Mouse (Mus musculus) adrenal gland, adult (tissue): ENCODE data around the gene Epb41l5.

ENCODE experiments used
- DNase-seq, 2 experiments: peaks; one replicate each; pipeline ENCODE4 v3.0.0; 2022 to 2023; ENCODE audit warnings: low spot score in 1 of 2; ENCODE audit not compliant: inconsistent age in 2 of 2

Gene Epb41l5

DNA sequence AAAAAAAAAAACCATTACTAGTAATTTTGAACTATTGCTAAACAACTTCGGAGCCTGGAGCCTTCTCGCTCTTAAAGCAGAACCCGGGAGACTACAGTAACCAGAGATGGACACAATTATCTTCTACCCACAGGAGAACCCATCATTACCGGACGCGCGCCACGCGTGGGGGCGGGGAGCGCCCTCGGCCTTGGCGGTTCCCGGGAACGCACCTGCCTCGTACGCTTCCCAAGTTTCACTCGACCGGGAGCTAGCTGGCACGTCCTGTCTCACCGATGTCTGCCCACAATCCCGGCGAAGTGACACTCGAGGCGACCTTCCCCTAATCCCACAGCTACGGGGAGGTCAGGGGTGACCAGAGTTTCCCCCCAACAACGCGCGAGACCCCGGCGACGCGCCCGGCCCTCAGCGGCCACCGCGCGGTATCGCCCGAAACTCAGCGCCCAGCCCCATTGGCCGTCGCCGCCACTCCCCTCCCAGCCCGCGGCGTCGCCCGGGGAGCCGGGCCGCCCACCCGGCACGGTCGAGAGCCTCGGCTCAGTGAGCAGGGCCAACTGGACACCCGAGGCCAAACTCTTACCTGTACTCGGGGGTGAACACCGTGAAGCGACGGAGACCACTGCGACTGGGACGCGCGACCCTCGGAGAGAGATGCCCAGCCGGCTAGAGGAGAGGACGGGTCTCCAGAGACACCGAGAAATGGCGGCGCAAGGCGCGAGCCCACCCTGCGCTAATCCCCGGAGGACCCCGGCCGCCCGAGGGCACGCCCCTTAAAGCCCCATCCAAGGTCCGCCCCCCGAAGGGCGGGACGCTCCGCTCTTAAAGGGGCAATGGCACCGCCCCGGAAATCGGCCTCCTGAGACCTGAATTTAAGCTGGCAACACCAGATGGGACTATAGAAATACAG is at the start of gene Epb41l5:
Epb41l5 (minus strand) TSS at position 796 of the 907 bp plus-strand sequence.
- peak; percentile 88 to 94 for DNase-seq

DNA sequence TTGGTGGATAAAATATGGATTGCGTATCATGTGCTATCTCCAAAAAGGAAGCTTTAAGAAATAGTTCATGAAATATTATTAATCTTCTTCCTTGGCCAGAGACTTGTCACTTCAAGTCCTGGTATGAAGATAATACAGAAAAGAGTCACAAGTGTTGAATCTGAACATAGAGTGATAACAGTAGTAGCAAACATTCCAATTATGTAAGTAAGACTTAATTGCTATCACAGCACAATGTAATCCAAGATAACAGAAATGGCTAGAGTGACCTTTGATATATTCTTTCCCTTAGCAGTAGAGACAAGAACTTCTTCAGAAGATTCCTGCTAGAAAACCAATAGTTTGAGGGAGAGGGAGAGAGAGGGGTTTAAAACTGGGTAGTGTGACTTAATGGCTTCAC is 48.1 kb upstream of the Epb41l5 start:
- DNase-seq = no peak

DNA sequence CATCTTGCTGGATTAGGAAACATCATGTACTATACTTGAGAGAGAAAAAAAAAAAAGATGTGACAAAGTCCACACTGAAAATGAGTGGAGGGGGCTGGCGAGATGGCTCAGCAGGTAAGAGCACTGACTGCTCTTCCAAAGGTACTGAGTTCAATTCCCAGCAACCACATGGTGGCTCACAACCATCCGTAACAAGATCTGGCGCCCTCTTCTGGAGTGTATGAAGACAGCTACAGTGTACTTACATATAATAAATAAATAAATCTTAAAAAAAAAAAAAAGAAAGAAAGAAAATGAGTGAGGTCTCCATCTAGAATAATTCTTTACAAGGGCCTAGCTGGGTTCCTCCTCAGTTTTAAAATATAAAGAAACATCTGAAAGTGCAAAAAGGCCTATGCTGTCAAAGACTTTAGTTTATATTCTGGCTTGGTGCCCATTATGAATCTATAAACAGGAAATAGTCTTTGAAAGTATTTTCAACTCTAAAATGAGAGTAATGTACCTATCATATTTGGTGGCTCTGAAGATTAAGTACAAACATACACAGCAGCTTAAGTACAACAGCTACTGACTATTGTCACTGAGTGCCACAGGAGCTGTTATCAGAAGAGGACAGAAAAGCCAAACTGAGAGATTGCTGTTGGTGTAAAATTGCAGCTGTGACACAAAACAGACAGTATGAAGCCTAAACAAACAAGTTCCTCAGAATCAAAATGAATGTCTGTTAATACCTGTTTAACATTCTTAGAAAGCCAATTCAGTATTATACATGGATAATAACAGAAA is 37.2 kb upstream of the Epb41l5 start:
- DNase-seq = no peak

DNA sequence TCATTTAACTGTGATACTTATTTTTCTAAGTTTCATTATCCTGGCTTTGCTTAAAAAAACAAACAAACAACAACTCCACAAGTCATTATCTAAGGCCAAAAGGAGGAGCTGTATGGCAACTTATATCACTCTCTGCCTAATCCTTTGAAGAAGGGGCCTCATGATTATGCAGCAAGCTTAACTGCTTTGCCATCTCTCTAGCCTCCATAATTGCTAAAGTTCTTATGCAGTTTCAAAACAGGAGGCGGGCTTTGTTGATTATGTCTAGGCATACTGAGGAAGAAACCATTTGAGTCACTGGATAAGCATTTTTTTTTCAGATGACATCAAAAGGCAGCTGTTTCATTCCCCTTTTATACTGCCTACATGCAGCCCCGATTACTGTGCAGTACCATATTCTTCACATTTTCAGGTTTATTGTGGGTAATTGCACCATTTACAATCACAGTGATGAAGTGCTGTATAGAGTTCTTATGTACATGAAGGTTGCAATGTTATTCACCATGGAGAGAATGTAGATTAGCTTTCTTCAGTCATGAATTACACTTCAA is 32.9 kb upstream of the Epb41l5 start:
- DNase-seq = no peak

DNA sequence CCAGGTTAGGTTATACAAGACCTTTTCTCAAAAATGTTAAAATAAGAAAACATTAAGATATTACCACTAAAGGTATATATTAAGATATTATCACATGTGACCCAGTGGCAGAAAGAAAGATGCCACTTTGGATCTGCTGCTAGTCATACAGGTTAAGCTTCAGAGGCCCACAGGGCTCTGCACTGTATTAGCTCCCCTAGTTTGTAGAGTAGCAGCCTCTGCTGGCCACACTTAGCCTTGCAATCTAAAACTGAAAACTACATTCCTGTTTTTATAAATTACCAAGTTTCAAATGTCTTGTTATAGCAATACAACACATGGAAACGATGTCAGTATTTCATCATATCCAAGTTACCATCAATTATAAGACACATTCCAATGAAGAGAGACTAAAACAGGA is 26.2 kb upstream of the Epb41l5 start:
- peak; percentile 14 to 74 for DNase-seq

DNA sequence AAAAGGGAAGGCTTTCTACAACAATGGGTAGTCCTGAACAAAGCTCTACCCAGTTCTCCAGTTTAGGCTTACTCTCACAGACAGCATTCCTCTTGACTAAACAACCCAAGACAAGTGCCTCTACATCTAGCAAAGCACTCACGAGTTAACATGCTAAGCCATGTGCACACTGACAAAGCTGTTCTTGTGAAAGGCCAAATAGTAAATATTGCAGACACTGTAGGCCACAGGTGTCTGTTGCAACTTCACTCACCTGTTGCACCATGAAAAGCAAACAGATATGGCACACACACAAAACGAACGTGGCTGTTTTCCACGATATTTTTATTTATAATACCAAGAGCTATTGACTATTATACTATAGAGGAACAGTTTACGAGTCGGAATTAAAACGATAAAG is 18.1 kb upstream of the Epb41l5 start:
- no peak for DNase-seq

DNA sequence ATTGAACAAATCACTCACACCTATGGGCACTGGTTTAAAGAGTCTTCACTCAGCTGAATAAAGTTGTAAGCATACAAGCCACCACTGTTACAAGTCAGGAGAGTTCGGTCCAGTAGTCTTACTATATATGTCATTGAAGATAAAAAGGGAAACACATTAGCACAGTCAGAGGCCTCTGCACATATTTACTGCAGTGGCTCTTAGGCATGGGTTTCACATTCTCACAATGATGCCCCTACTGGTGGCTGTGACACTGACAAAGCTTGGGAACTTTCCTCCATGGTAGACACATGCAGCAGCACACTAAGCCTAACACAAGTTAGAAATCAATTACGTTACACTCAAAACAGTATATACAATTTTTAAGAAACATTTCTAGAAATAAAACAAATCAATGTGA is 5.5 kb upstream of the Epb41l5 start:
- no peak for DNase-seq

DNA sequence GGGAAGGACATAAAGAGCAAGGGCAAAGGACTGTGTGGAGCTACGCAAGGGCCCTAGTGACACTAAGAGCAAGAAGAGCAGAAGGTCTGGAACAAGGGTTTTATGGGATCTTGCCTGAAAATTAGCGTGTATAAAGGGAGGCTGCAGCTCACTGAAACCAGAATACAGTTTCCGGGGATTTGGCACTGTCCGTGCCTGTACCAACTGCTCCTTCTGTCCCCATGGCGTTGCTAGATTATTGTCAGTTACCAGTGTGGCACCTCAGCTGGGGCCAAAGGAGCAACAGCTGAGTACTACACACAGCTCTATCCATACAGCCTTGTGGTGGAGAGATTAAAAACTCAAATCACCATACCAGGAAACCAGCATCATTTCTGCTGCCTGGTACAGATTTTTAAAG is 1.6 kb upstream of the Epb41l5 start:
- DNase-seq = no peak

DNA sequence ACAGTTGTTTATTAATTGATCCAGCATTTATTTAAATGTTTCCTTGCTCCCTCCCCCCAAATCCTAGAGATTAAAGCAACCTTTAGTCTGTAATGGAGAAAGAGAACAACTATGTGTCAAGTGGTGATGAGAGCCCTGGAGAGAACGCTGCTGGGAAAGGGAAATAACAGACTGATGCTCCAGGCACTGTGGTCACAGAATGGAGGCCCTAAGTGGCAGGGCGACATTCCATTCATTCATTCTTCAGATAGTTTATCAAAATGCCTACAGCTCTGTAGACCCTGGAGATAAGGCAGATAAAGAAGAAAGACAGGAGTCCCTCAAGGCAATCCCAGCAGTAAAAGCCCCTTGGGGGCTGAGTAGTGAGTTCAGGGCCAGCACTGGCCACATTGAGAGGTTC is 827 bp upstream of the Epb41l5 start:
- DNase-seq = no peak

DNA sequence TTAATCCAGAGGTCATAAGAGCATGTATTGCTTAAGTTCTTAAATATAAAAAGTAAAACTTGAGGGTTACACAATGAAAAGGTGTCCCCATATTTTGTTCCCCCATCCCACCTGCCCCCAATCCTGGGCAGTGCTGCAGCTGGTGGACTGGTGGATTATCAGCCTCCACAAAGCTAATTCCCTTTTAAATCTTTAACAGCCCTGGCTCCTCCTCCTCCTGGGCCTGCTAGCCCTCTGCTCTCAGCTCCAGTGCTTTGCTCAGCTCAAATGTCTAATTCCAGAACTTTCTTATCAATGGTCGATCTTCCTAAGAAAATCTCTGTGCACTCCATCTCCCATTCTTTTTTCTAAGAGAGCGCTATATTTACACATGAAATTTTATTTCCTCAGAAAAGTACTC is 2.4 kb downstream of the Epb41l5 start:
- DNase-seq = no peak

DNA sequence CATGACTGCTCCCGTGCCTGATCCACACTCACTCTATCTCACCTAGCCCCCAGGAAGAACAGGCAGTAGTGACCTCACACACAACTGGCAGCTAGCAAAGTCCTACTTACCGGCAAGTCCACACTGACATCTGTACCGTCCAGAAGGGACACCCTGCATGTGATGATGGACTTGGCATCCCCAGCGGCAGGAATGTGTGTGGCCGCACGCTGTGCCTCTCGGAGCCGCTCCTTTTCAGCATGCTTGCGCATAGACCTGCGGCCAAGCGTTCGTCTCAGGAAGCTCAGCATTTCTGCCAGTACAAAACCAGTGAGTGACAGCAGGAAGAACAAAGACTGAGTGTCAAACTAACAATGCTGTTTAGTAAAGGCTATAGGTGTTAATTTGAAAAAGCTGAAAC is 6.4 kb downstream of the Epb41l5 start:
- no peak for DNase-seq

DNA sequence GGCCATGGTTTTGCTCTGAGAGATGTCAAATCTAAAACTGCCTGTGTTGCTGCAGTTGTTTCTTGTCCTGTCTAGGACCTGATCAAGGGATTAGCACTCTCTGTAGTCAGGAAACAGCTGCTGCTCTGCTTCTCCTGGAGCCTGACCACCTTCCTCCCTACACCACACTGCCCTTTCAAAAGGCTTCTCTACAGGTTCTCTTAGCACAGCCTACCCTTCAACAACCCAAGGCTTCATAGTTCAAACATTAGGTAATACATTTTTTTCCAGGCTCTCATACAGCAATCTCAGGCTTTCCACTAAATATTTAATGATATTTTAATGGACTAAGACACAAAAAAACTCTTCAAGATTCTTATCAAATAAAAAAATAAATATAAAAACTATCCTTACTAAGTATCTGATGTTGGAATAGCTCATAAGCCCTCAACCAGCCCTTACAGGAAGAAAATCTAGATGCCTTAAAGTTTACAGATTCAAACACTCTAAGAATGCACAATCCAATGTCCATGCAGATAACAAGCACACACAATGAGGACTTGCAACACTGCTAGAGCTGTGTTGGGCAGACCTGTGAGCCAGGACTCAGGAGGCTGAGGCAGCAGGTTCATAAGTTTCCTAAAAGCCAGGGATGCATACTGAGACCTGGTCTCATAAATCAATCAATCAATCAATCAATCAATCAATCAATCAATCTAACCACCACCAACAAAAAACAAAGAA is 7.5 kb downstream of the Epb41l5 start:
- DNase-seq = no peak

DNA sequence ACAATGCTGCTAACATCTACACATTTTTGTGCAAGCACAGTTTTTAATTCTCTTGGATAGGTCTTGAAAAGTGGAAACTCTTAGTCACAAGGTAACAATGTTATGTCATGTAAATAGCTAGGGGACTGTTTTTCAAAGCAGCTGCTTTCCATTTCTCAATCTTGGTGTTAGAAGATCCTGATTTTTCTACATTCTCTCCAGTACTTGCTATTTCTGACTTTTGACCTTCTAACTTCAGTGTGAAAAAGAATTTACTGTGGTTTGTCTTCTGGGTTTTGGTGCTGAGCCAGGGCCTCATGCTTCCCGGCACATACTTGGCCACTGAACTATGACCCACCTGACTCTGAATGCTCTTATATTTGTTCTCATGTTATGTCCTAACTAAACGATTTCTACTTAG is 8.8 kb downstream of the Epb41l5 start:
- DNase-seq = peak in 1 of 2 experiments; percentile 46

DNA sequence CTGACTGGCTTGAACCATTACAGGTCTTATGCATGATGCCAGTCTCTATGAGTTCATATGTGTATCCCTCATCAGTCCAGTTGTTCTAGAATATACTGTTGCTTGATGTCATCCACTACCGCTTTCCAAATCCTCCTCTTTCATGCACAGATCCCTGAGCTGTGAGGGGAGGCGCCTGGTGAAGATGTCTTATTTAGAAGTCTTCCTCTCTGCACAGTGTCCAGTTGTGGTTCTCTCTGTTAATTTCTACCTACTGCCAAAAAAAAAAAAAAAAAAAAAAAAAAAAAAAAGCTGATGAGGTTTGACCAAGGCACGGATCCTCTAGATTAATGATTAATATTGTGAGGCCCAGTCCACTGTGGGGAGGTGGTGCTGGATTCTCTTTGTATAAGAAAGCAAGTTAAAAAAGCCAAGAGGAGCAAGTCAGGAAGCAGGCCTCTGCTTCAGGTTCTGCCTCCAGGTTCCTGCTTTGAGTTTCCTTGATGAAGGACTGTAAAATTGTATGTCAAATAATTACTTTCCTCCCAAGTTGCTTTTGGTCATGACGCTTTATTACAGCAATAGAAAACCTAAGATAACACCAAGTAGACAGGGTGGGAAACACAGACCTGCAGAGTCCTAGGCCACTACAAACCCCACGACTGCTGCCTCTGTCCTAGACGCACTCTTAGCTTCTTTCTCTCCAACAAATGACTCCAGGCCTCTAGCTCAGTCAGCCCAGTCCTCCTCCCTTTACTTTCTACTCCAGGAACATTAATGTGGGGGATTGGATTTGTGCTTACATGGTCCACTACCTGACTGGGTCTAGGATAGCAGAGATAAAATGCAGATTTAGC is 11.4 kb downstream of the Epb41l5 start:
- no peak for DNase-seq

DNA sequence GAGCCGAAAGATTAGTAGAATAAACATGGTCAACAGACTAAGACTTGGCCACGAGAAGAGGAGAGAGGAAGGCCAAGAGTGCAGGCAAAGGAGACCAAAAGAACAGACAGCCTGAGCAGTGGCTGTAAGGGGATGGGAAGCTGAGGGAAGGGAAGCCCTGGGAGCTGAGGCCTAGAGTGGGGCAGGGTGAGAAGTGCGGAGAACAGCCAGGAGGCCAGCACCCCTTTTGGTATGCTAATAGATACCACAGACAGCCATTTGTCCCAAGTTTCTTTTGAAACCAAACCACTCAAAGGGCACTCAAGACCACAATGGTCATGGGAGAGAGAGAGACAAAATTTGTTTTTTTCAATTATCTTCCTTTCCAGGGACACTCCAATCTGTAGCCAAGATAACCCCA is 14.1 kb downstream of the Epb41l5 start:
- DNase-seq = no peak

DNA sequence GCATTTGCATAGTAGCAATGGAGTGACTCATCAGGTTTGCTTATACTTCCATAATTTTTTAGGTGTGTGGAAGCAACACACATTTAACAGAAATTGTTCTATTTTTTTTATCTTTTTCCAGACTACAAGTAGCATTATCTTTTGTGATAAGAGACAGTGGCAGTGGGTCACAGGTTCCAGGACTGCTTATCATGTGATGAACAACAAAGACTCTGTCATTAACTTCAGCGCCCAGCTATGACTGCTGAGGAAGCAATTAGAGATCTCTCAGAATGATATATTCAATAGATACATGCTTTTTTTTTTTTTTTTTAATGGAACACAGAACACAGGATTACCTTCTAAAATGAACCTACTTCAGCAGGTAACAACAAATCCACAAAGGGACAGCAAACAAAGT is 18.4 kb downstream of the Epb41l5 start:
- no peak for DNase-seq

DNA sequence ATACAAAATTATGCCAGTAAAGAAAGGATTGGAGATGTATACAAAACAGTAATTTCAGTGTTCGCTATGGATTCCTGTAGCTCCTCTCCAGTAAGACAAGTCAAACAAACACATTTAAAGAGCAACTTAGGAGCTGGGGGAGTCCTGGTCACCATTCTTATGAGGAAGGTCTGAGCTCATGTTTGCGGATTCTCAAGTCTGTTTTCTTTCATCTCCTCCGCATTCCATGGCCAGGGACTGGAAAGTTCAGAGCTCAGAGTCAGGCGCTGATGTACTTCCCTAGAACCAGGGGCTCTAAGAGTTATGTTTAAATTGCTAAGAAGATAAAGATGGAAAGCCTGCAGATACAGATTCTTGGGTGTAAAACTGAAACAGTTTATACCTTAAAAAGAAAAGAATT is 22.0 kb downstream of the Epb41l5 start:
- no peak for DNase-seq

DNA sequence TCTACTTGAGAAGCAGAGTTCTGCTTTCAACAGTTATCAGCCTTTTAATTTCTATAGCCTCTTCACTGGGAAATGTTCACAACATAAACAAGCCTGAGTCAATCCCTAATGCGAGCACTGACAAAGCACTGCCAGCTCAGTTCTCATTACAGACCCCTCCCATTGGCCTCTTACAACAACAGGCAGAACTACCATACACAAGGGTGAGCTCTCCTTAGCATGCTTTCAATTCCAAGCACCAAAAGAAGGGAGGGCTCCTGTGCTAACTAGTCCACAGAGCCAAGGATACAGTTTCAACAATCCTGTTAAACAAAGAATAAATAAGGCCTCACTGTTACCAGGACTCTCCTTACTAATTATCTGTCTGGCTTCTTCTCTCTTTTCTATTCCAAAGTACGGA is 24.4 kb downstream of the Epb41l5 start:
- no peak for DNase-seq

DNA sequence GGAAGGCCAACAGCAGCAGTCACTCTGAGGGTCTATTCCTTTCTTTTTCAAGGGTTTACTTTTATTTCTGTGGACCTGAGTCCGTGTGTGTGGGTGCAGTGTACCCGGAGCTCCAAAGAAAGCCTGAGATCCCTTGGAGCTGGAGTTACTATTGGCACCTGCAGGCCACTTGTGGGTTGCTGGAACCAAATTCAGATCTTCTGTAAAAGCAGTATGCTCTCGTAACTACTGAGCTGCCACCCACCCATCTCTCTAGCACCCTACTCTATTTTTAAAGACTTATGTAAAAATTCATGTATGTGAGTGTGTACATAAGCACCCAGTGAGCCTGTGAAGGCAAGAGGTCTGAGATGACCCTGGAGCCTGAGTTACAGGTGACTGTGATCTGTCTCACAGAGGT is 43.4 kb downstream of the Epb41l5 start:
- no peak for DNase-seq

DNA sequence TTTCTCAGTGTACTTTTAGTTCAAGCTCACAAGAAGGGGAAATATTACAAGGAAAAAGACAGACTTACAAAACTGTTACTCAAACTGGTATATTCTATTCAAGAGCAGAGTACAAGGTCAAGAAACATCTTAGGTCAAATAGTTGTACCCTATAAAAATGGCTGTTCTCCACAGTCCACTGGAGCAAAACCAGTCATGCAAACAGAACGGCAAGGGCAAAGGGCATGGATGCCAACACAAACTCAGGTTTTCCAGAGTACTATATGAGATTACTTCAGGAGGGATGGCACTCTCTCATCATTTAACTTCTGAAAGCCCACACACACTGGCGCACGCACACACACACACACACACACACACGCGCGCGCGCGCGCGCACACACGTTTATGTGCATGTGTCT is 46.4 kb downstream of the Epb41l5 start:
- no peak for DNase-seq
